Mouse (Mus musculus) liver, embryonic 15.5 days (tissue): ENCODE results near the gene Adnp. TPM values are rescaled to one million over a fixed set of nuclear protein-coding genes. Genes with fewer than 3 reads are reported as not detected.

Source experiments
- ATAC-seq: fragments of 200-750 bp; cut with Nextera tagmentation; 2 replicates; pipeline ENCODE4 v1.8.0; 2017; ENCODE audit warnings: moderate number of reproducible peaks, mild to moderate bottlenecking, moderate library complexity; ENCODE audit not compliant: insufficient read depth
- H3K27ac ChIP-seq: fragments of 300-500 bp; sonication (generic); replicated peaks from 2 replicates; pipeline ENCODE4 v1.5.1; 2015; ENCODE audit warnings: mild to moderate bottlenecking, inconsistent platforms
- H3K27me3 ChIP-seq: fragments of 300-500 bp; sonication (generic); 2 replicates; pipeline ENCODE4 v1.6.1; 2015; ENCODE audit warnings: mild to moderate bottlenecking, inconsistent platforms
- H3K36me3 ChIP-seq: fragments of 300-500 bp; sonication (generic); replicated peaks from 2 replicates; pipeline ENCODE4 v1.6.1; 2015; ENCODE audit warnings: moderate library complexity, mild to moderate bottlenecking, inconsistent platforms
- H3K4me1 ChIP-seq: fragments of 300-500 bp; sonication (generic); replicated peaks from 2 replicates; pipeline ENCODE4 v1.6.1; 2015; ENCODE audit warnings: inconsistent platforms
- H3K4me2 ChIP-seq: fragments of 300-500 bp; sonication (generic); 2 replicates; pipeline ENCODE4 v1.6.1; 2015; ENCODE audit warnings: moderate library complexity, mild to moderate bottlenecking, inconsistent platforms
- H3K4me3 ChIP-seq: fragments of 300-500 bp; sonication (generic); replicated peaks from 2 replicates; pipeline ENCODE4 v1.5.1; 2015; ENCODE audit warnings: mild to moderate bottlenecking, inconsistent platforms
- H3K9ac ChIP-seq: fragments of 300-500 bp; sonication (generic); 2 replicates; pipeline ENCODE4 v1.6.1; 2015; ENCODE audit warnings: moderate library complexity, mild to moderate bottlenecking, inconsistent platforms
- H3K9me3 ChIP-seq: fragments of 300-500 bp; sonication (generic); replicated peaks from 2 replicates; pipeline ENCODE4 v1.6.1; 2016; ENCODE audit warnings: inconsistent platforms
- WGBS: fragments of 180-500 bp; shearing (Covaris S2); methylation state at CpG from one replicate; pipeline ENCODE4 v1.1.7; 2015; ENCODE audit warnings: mixed read lengths; ENCODE audit not compliant: insufficient replicate concordance; 5-methylcytosine and 5-hydroxymethylcytosine counted together
- microRNA-seq: library from miRNA; unstranded; fragments of <30 nt; microRNA quantifications from one replicate; pipeline ENCODE4, GENCODE M21; 2016
- polyA plus RNA-seq: library from polyadenylated mRNA; unstranded; fragments of >200 nt; fragmentation: Nextera tagmentation; extraction: Ambion mirVana; gene quantifications from 2 replicates; pipeline ENCODE4 v1.2.1, GENCODE M21; 2015

The Adnp gene
- polyA plus RNA-seq, 1 experiment from 2014 or later, result 1.8 TPM

GRCm38 (mm10) chr2:168154090-168154881, 52.6 kb downstream of the Adnp start:
- Histone ChIP-seq H3K4me3 (peak overlapping the region; percentile 36), H3K9me3 (no peaks in the 10 kb centered on the region), H3K36me3 (no peaks in the 10 kb centered on the region), H3K9ac (peak overlapping the region; percentile 38; the same call in 1 of the 2 replicates), H3K27me3 (peaks cover 19% of the 10 kb centered on the region), H3K4me1 (peaks cover 47% of the 10 kb centered on the region), H3K4me2 (peak overlapping the region; percentile 62), H3K27ac (peak overlapping the region; percentile 85)
- ATAC-seq, result peak; percentile 95
- WGBS, result 17% methylated on average over 14 of the region's 14 CpGs

- Histone ChIP-seq H3K4me3 (no peak overlapping the region), H3K4me1 (peaks cover 23% of the 10 kb centered on the region), H3K36me3 (no peaks in the 10 kb centered on the region), H3K9me3 (no peaks in the 10 kb centered on the region), H3K27ac (no peak overlapping the region), H3K4me2 (no peak overlapping the region), H3K27me3 (no peaks in the 10 kb centered on the region), H3K9ac (no peak overlapping the region)
- no peak for ATAC-seq
- WGBS, result 57% methylated on average over 8 of the region's 8 CpGs
Observed at GRCm38 (mm10) chr2:168149241-168149640, 57.7 kb downstream of the Adnp start.

- no peaks in the 10 kb centered on the region for H3K36me3 ChIP-seq
- no peaks in the 10 kb centered on the region for H3K9me3 ChIP-seq
- 0 out of 2 replicates have a peak overlapping the region, but pooled peaks have one; percentile 6 for H3K4me2 ChIP-seq
- peak overlapping the region; percentile 48 for H3K27ac ChIP-seq
- H3K4me1 ChIP-seq, result peaks cover 12% of the 10 kb centered on the region
- no peak overlapping the region for H3K4me3 ChIP-seq
- H3K9ac ChIP-seq, result no peak overlapping the region
- H3K27me3 ChIP-seq, result no peaks in the 10 kb centered on the region
- 69% methylated on average over 22 of the region's 22 CpGs for WGBS
- ATAC-seq, result peak; percentile 56
Observed at GRCm38 (mm10) chr2:168147722-168148432, 59.0 kb downstream of the Adnp start.

GRCm38 (mm10) chr2:168145437-168145836, 61.5 kb downstream of the Adnp start:
- ATAC-seq, result no peak
- no peak overlapping the region for H3K9ac ChIP-seq
- H3K27ac ChIP-seq, result no peak overlapping the region
- WGBS, result 47% methylated on average over 2 of the region's 2 CpGs
- H3K9me3 ChIP-seq, result no peaks in the 10 kb centered on the region
- H3K36me3 ChIP-seq, result no peaks in the 10 kb centered on the region
- no peak overlapping the region for H3K4me2 ChIP-seq
- peaks cover 12% of the 10 kb centered on the region for H3K4me1 ChIP-seq
- no peaks in the 10 kb centered on the region for H3K27me3 ChIP-seq
- no peak overlapping the region for H3K4me3 ChIP-seq

GRCm38 (mm10) chr2:168143794-168144193, 63.1 kb downstream of the Adnp start:
- ATAC-seq, result no peak
- Histone ChIP-seq H3K27ac (no peak overlapping the region), H3K4me3 (no peak overlapping the region), H3K27me3 (no peaks in the 10 kb centered on the region), H3K9ac (no peak overlapping the region), H3K4me1 (peaks cover 6% of the 10 kb centered on the region), H3K9me3 (no peaks in the 10 kb centered on the region), H3K4me2 (no peak overlapping the region), H3K36me3 (no peaks in the 10 kb centered on the region)
- 51% methylated on average over 5 of the region's 5 CpGs for WGBS

GRCm38 (mm10) chr2:168137161-168137560, 69.8 kb downstream of the Adnp start:
- H3K36me3 ChIP-seq, result no peaks in the 10 kb centered on the region
- ATAC-seq, result no peak
- no peak overlapping the region for H3K4me3 ChIP-seq
- no peak overlapping the region for H3K27ac ChIP-seq
- peaks cover 5% of the 10 kb centered on the region; the same call in 1 of the 2 replicates for H3K27me3 ChIP-seq
- H3K9me3 ChIP-seq, result no peaks in the 10 kb centered on the region
- 72% methylated on average over 15 of the region's 15 CpGs for WGBS
- no peaks in the 10 kb centered on the region for H3K4me1 ChIP-seq
- no peak overlapping the region for H3K4me2 ChIP-seq
- no peak overlapping the region for H3K9ac ChIP-seq

Small RNA genes within 50 kb of the gene (microRNA-seq; reads per million reads assigned to microRNA genes)
- not detected for gene Gm24561

Other genes starting within 250 kb of the Adnp start
- 1.2 and 1.4 TPM in 2 replicates for gene Ripor3, start 196.5 kb downstream of the Adnp start, polyA plus RNA-seq
- 2.6 and 2.9 TPM in 2 replicates for gene Pard6b, start 126.1 kb downstream of the Adnp start, polyA plus RNA-seq
- 4.4 and 4.9 TPM in 2 replicates for gene Gm20716, start 23.3 kb upstream of the Adnp start, polyA plus RNA-seq
- 59.2 and 64.1 TPM in 2 replicates for gene Dpm1, start 23.5 kb upstream of the Adnp start, polyA plus RNA-seq
- 3.4 and 3.6 TPM in 2 replicates for gene Mocs3, start 23.5 kb upstream of the Adnp start, polyA plus RNA-seq
- 0.07 and 0.15 TPM in 2 replicates for gene Kcng1, start 74.6 kb upstream of the Adnp start, polyA plus RNA-seq